Mouse (Mus musculus) neutrophil, adult 59 days (primary cell): ENCODE measurements around the gene Map2k2. TPM values are rescaled to one million over a fixed set of nuclear protein-coding genes. Genes with fewer than 3 reads are reported as not detected.

Experiments
- total RNA-seq, 2 experiments: library from RNA; stranded (reverse); gene quantifications; 1 replicate in 1 of 2; 2 replicates in 1 of 2; pipeline ENCODE4 v1.2.4; 2023

The Map2k2 gene
- total RNA-seq: 10 to 100 TPM; 84.3 to 89.6 TPM

GRCm38 (mm10) chr10:81105565-81106112 is at the start of gene Map2k2:
TSS of gene Map2k2 (plus strand) at chr10:81105915.

GRCm38 (mm10) chr10:81059603-81060543 is 45.8 kb upstream of the Map2k2 start, which contains the start of gene Sgta:
TSS of gene Sgta (minus strand) at chr10:81060181.

GRCm38 (mm10) chr10:81069836-81070235 is 35.9 kb upstream of the Map2k2 start, which contains the start of gene Thop1:
TSS of gene Thop1 (plus strand) at chr10:81070035.

GRCm38 (mm10) chr10:81134966-81135681 is 29.4 kb downstream of the Map2k2 start, which contains the start of gene Zbtb7a:
TSS of gene Zbtb7a (plus strand) at chr10:81135220.

GRCm38 (mm10) chr10:81167200-81168086 is 61.7 kb downstream of the Map2k2 start, which contains the start of gene Pias4:
TSS of gene Pias4 (minus strand) at chr10:81167923.

GRCm38 (mm10) chr10:81176466-81177271 is 71.0 kb downstream of the Map2k2 start, which contains the start of gene Eef2:
TSS of gene Eef2 (plus strand) at chr10:81176631.

GRCm38 (mm10) chr10:81182336-81183333 is 76.9 kb downstream of the Map2k2 start, which contains the start of gene Dapk3:
TSS of gene Dapk3 (plus strand) at chr10:81183005.

Other genes starting within 250 kb of the Map2k2 start
- not detected for gene Tmprss9, start 234.1 kb upstream of the Map2k2 start, total RNA-seq
- 10 to 100 TPM; 43.0 to 50.4 TPM for gene Timm13, start 204.9 kb upstream of the Map2k2 start, total RNA-seq
- gene Lmnb2, start 187.7 kb upstream of the Map2k2 start, total RNA-seq: 10 to 100 TPM; 20.5 to 24.4 TPM
- gene Gadd45b, start 175.8 kb upstream of the Map2k2 start, total RNA-seq: 10 to 100 TPM; 24.5 to 33.7 TPM
- 1 to 10 TPM in 1 of 2 experiments, under 1 TPM in 1; 0.58 to 1.3 TPM for gene Gng7, start 91.0 kb upstream of the Map2k2 start, total RNA-seq
- not detected for gene Diras1, start 80.3 kb upstream of the Map2k2 start, total RNA-seq
- gene Slc39a3, start 68.5 kb upstream of the Map2k2 start, total RNA-seq: 10 to 100 TPM; 11.6 to 13.3 TPM
- gene Sgta, start 45.7 kb upstream of the Map2k2 start, total RNA-seq: 10 to 100 TPM; 49.0 to 54.7 TPM
- gene Thop1, start 35.9 kb upstream of the Map2k2 start, total RNA-seq: 1 to 10 TPM; 5.8 to 6.9 TPM
- 1 to 10 TPM in 1 of 2 experiments, under 1 TPM in 1; 0.64 to 1.2 TPM for gene Creb3l3, start 7.0 kb upstream of the Map2k2 start, total RNA-seq
- 10 to 100 TPM; 60.7 to 67.8 TPM for gene Zbtb7a, start 29.3 kb downstream of the Map2k2 start, total RNA-seq
- gene Pias4, start 62.0 kb downstream of the Map2k2 start, total RNA-seq: 10 to 100 TPM; 27.4 to 29.6 TPM
- gene Eef2, start 70.7 kb downstream of the Map2k2 start, total RNA-seq: 100 to 1,000 TPM; 738 to 811 TPM
- 10 to 100 TPM; 26.7 to 27.9 TPM for gene Dapk3, start 77.1 kb downstream of the Map2k2 start, total RNA-seq
- gene 4930442H23Rik, start 77.9 kb downstream of the Map2k2 start, total RNA-seq: not detected
- gene Nmrk2, start 96.1 kb downstream of the Map2k2 start, total RNA-seq: not detected
- gene Atcay, start 124.9 kb downstream of the Map2k2 start, total RNA-seq: not detected
- 1 to 10 TPM in 1 of 2 experiments, under 1 TPM in 1; 0.24 to 1.1 TPM for gene Zfr2, start 127.2 kb downstream of the Map2k2 start, total RNA-seq
- 10 to 100 TPM in 1 of 2 experiments, 1 to 10 TPM in 1; 5.1 to 10.3 TPM for gene Matk, start 147.0 kb downstream of the Map2k2 start, total RNA-seq
- 10 to 100 TPM; 33.8 to 41.6 TPM for gene Mrpl54, start 161.0 kb downstream of the Map2k2 start, total RNA-seq
- gene Apba3, start 161.0 kb downstream of the Map2k2 start, total RNA-seq: 10 to 100 TPM; 26.1 to 28.4 TPM
- gene Tjp3, start 185.7 kb downstream of the Map2k2 start, total RNA-seq: 1 to 10 TPM; 5.1 to 5.4 TPM
- 10 to 100 TPM; 92.2 TPM for gene Pip5k1c, start 187.0 kb downstream of the Map2k2 start, total RNA-seq
- 10 to 100 TPM; 25.0 to 30.3 TPM for gene Cactin, start 215.2 kb downstream of the Map2k2 start, total RNA-seq
- under 1 TPM; 0.49 to 0.58 TPM for gene Tbxa2r, start 222.8 kb downstream of the Map2k2 start, total RNA-seq
- not detected for gene Gipc3, start 237.4 kb downstream of the Map2k2 start, total RNA-seq
- 10 to 100 TPM; 41.7 to 57.4 TPM for gene Hmg20b, start 244.6 kb downstream of the Map2k2 start, total RNA-seq